Mouse (Mus musculus) kidney, postnatal 14 days (tissue): Measurements from ENCODE around the gene Spata17.

Experiments used
- DNase-seq: peaks from one replicate; pipeline ENCODE4 v3.0.0; 2022; ENCODE audit warnings: mixed read lengths

Gene Spata17

DNA sequence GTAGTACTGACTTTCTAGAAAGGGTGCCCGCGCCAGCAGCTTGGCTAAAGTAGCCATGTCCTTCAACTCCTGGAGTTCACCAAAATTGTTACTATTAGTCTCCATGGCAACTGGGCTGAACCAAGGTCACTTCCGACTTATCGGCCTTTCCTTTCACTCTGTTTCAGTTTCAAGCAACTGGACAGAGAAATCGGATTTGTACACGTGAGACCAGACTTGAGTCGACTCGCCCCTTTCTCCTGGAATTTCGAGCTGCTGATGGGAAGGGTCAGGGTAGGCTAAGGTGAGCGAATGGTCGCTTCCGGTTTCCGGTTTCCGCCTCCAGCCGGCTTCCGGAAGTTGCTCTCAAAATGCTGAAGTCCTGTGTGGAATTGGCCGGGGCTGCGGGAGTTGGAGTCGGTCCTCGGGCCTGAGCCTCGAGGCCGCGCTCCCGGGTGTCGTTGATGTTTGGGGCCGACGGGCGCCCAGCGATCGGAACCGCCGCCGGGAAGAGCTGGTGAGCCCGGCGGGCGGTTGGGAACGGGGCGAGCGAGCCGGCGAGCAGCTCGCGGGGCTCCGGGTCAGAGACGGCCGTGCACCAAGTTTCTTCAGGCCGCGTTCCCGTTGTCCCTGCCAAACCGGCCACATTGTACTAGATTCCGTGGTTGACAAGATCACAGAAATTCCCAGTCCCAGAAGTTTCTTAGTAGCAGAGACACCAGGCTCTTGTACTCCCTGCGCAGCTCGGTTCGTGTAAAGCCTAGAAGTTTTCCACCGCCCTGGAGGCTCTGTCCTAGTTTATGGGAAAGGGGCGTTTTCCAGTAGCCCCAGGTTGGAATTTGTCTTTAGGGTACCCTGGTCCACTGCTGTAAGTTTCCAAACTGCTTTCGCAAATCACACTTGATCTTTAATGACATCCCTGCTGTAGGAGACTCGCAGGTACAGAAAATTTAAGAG is at the start of gene Spata17, which contains the start of gene Gpatch2:
Spata17 (minus strand) TSS at position 285 of the 936 bp plus-strand sequence.
Gpatch2 (plus strand) TSS at position 328 of the 936 bp plus-strand sequence.
- peak; percentile 90 for DNase-seq

DNA sequence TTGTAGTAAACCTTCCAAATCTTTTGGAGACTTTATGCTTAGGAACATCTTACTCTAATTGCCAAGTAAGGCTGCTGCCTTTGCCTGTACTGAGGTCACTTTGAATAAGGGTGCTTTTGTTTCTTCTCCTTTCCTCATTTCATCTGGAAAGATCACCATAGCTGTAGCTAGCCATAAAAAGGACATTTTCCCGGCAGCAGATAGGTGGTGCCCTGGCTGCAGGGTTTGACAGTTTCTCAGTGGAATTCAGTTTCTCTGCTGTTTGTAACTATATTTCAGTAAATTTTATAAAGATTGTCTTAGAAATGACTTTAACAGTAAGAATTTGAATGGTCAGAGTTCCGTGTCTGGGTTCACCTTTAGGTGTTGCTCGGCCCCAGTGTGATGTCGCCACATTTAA is 43.5 kb upstream of the Spata17 start:
- DNase-seq = no peak

DNA sequence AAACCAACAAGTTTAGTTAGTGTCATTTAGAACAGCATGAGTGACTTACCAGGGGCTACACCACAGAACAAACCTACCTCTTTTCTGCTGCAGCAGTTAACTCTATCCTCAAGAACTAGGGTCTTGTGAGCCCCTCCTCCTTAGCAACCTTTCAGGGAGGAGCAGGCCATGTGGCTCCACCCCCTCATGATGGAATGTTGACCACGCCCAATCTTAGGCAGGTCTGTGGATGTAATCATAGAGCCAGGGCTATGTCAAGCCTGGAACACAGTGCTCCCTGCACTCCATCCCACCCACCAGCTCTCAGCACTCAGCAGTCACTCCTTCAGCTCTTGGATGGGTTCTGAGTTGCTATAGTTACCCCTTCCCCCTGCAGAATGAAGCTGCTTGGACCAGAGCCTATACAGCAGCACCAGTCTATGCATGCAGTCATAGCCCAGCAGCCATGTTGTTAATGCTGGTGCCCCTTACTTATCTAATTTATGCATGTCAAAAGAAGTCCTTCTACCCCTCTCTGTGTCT is 35.5 kb upstream of the Spata17 start:
- no peak for DNase-seq

DNA sequence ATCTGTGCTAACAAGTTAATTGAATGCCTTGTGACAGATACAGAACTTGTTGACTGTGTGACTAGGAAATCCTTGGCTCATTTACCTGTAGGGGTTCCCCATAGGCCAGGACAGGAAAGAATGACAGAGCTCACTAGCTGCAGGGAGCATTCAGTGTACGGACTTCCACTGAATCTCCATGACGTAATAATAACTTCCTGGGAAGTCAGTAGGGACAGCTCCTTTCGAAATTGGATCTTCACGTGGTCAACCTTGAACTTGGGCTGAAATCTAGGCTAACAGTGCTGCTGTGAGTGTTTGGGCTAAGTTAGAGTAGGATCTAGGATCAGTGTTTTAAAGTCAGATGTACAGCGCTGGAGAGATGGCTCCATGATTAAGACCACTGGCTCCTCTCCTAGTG is 29.5 kb upstream of the Spata17 start:
- DNase-seq = no peak

DNA sequence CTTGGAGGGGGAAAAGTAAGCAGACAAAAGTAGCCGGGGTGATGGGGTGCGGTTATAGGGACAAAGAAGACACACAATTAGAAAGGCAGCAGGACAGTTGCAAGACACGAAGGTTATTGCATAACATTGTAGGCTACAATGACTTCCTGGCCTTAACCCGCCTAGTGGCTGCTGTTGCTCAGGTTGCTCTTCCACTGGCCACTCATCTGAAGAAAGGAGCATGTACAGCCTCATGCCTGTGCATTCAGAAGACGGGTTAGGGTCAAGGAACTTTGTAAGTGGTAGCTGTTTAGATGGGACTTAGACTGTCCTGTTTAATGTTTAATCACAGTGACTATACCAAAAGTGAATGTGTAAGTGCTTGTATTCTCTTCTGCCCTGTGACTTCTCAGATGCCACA is 26.1 kb upstream of the Spata17 start:
- DNase-seq = peak; percentile 31

DNA sequence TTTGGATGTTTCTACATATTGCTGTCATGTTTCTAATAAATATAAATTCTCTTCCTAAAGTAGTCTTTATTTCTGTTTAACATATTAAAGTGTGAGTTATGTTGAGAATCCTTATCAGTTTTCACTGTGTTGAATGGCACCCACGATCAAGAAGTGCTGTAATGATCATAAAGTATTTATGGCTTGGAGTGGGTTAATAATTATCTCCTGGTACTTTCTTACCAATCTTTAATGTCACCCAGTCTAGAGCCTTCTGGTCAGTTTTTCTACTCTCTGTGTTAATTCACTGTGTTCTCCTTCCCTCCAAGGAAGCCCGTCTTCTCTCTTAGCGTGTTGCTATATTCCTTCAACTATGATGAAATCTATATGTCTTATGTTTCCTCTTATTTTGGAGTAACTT is 25.0 kb upstream of the Spata17 start:
- DNase-seq = no peak

DNA sequence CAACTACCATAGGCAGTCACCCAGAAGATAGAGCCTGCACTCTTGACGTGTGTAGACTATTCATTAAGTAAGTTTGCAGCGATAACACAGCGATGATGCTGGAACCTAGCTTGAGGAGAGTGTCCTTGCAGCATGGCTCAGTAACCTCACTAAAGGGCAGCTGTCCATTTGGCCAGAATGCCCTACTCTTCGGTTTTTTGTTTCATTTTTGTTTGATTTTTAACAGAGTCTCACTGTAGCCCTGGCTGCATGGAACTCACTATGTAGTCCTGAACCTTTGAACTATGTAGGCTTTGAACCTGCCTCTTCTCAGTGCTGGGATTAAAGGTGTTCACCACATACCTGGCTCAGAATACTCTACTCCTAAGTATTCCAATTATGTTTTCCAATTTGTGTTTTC is 22.8 kb upstream of the Spata17 start:
- DNase-seq = peak; percentile 16

- no peak for DNase-seq
These were observed 21.0 kb upstream of the Spata17 start for GRCm38 (mm10) chr1:187236296-187236695.

DNA sequence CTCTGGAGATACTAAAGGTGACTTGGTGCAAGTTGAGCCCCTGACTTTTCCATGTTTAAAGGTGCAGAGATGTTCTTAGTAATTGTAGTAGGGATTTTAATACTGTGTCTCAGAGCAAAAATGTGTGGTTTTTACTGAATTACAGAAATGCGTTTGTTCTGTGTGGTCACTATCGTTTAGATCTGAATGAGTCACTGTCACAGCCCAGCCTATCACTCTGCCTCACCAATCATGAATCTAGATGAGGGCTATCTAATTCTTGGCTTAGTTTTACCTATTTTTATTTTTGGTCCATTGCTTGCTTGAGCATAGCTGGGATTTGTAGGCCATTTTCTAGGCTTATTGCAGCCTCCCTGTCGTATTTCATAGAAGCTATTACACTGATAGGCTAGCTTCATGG is 19.9 kb upstream of the Spata17 start:
- DNase-seq = no peak

- DNase-seq = no peak
These were observed 17.8 kb upstream of the Spata17 start for GRCm38 (mm10) chr1:187232996-187233615.

- DNase-seq = no peak
These were observed 17.1 kb upstream of the Spata17 start for GRCm38 (mm10) chr1:187232196-187232955.

DNA sequence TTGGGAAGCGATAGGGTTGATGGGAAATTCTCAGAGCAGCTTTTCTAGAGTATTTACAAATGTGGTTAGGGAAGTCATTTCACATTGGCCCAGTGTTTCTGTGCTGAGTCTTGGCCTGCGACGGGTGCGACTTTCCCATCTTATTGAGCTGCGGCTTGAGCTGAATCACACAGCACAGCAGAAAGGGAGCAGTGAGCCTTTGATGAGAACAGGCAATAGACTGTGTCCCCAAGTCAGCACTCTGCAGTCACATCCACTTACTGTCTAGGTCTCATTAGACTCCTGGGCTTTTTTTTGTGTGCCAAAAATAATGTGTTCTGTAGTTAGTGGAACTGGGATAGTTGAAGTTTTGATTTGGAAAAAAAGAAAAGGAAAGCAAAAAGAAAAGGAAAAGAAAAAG is 15.0 kb upstream of the Spata17 start:
- no peak for DNase-seq

DNA sequence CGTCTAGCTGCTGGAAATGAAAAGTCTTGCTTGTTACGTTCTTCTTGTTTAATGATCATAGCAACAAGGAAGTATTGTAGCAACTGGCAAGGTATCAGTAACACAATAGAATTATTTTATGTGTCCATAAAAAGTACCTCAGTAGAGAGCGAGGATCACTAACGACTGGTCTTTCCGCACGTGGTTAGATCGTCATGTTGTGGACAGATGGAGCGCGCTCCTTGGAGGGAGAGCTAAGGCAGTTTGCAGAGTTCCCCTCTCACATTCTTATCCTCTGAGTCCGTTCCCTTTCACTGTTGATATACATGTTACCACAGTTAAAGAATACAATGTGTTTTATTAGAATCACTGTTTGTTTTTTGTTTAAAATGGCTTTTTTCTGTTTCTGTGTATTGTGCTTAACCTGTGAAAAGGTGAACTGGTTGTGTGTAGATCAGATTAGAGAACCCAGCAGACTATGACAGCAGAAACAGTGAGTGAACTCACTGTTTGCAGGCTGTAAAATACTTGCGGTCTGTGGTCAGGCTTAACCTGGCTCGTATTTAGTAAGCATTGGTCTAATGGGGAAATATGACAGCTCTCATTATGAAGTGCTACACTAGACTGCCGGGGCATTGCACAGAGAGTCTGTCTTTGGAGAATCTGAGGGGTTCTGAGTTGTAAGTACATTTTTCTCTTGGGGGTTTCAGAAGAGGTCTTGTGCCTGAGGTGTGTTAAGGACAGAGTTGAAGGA is 13.3 kb upstream of the Spata17 start:
- DNase-seq = no peak

DNA sequence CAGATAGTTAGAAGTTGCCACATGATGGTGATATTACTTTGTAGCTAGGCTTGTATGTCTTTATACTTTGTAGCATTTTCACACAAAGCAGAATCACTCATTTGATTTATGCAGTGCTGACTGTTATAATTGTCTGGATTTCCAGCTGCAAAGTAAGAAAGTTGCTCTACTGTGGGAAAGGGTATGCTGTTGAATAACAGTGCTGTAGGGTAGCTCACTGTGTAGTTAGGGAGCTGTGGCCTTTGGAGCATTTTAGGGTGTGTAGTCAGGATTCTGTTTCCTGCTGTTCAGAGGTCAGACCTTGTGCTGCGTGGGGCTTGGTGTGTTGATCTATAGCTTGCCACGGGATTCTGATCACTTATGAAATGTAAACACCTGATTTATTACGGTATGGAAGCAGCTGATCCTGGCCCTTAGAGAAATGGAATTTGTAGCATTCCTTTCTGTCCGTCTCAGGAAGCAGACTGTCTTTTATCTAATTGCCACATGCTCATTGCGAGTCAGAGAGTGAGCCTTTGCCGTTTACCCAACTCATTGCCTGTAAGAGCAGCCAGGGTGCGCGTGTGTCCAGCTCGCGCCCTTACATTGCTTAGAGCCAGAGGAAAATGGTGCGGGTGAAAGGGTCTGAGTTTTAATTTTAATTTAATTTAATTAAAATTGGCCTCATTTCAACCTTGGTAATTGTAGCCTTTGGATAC is 11.2 kb upstream of the Spata17 start:
- DNase-seq = no peak

GRCm38 (mm10) chr1:187220756-187221155 is 5.5 kb upstream of the Spata17 start:
- peak; percentile 23 for DNase-seq

- no peak for DNase-seq
These were observed 1.6 kb upstream of the Spata17 start for GRCm38 (mm10) chr1:187216620-187217410.

DNA sequence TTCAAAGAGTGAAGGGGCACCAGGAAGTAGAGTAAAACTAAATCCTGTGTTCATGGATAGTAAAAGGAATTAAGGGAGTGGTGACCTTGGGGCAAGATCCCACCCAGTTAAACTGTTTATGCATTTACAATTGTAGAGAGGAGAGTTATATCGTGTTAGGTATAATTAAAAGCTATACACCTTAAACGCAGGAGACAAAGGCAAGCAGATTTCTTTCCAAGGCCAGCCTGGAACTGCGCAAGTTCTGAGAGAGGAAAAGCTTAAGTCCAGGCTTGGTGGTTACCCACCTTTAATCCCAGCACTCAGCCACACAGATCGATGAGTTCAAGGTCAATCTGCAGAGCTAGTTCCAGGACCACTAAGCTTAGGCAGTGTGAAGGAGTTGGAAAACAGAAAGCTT is 4.5 kb downstream of the Spata17 start:
- DNase-seq = no peak

DNA sequence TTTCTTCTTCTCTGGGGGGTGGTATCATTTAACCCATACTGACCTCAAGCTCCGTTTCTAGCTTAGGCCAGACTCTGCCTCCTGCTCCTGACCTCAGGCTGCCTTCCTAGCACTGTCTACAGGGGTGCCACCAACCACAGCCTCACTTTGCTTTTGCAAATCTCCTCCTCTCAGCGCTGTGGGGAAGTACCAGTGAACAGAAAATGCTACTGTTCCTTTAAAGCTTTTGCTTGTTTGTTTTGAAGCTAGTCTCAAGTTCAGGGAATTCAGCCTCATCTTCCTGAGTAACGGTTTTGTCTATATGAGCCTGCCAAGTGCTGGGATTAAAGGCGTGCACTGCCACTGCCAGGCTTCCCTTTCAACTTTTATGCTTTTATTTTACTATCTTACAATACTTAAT is 5.8 kb downstream of the Spata17 start:
- DNase-seq = no peak

DNA sequence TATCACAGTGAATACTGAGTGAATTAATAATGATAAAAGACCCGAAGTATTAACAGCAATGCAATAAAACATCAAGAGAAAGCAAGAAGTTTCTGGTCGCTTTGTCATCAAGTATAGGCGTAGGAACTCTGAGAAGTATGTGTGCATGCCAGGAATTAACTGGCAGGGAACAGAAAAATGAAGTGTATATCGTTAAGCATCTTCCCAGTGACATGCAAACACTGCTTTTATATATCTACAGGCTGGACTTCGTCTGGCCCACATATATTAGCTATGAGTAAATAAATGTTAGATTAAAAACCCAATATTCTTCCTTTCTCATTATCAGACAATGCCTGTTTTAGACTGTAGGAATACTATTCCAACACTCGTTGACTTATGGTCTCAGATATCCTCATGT is 9.8 kb downstream of the Spata17 start:
- no peak for DNase-seq

DNA sequence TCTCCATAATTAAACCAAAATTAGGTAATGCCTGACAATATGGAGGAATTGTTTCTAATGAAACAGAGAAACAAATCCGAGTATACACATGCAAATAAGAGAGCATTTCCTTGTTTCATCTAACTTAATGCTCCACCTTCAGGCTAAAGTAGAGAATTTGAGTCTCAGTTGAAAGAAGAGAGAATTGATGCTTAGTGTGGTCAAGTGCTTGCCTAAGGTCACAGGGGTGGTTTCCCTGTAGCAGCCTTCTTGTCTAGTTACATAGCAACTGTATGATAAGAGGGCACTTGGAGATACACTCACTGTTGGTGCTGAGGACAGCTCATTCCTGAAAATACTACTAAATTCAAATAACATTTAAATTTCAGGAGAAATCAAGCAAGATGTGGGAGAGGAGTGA is 36.7 kb downstream of the Spata17 start:
- no peak for DNase-seq

DNA sequence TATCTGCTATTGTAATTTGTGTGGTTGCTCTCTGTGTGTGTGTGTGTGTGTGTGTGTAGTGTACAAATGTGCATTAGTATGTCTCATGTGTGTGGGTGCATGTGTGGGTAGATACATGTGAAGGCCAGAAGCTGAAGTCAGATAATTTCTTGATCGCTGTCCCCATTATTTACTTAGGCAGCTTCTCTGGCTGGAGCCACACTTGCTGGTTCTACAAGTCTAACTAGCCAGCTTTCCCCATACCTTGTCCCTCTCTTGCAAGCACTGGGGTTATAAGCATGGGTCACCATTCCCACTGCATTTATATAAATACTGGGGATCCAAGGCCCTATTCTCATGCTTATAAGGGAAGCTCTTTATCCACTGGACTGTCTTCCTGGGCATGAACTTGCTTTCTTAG is 39.3 kb downstream of the Spata17 start:
- DNase-seq = no peak
